Mouse (Mus musculus) neural tube, embryonic 11.5 days (tissue): Measurements from ENCODE around the gene Nckap1l. TPM values are rescaled to one million over a fixed set of nuclear protein-coding genes. Genes with fewer than 3 reads are reported as not detected.

Source experiments
- ATAC-seq: fragments of 200-750 bp; cut with Nextera tagmentation; 2 replicates; pipeline ENCODE4 v1.8.0; 2017; ENCODE audit warnings: moderate number of reproducible peaks, mild to moderate bottlenecking, moderate TSS enrichment, moderate library complexity; ENCODE audit not compliant: insufficient read depth, low FRiP score, low TSS enrichment
- DNase-seq: peaks from one replicate; pipeline ENCODE4 v3.0.0-alpha.2; 2015; ENCODE audit warnings: low spot score
- H3K27ac ChIP-seq: fragments of 300-500 bp; sonication (generic); 2 replicates; pipeline ENCODE4 v1.5.1; 2014; ENCODE audit warnings: low read depth, mild to moderate bottlenecking, low read length
- H3K27me3 ChIP-seq: fragments of 300-500 bp; sonication (generic); 2 replicates; pipeline ENCODE4 v1.6.1; 2014; ENCODE audit warnings: mild to moderate bottlenecking, low read length, mixed read lengths; ENCODE audit not compliant: control insufficient read depth, insufficient read depth
- H3K36me3 ChIP-seq: fragments of 300-500 bp; sonication (generic); 2 replicates; pipeline ENCODE4 v1.6.1; 2014; ENCODE audit warnings: mild to moderate bottlenecking, low read length, moderate library complexity, mixed read lengths; ENCODE audit not compliant: control insufficient read depth, insufficient read depth
- H3K4me1 ChIP-seq: fragments of 300-500 bp; sonication (generic); 2 replicates; pipeline ENCODE4 v1.6.1; 2014; ENCODE audit warnings: low read length, mixed read lengths; ENCODE audit not compliant: control insufficient read depth, insufficient read depth
- H3K4me2 ChIP-seq: fragments of 300-500 bp; sonication (generic); 2 replicates; pipeline ENCODE4 v1.6.1; 2014; ENCODE audit warnings: low read depth, mild to moderate bottlenecking, moderate library complexity
- H3K4me3 ChIP-seq: fragments of 300-500 bp; sonication (generic); 2 replicates; pipeline ENCODE4 v1.5.1; 2014; ENCODE audit warnings: low read depth, low read length
- H3K9ac ChIP-seq: fragments of 300-500 bp; sonication (generic); 2 replicates; pipeline ENCODE4 v1.6.1; 2014; ENCODE audit warnings: mild to moderate bottlenecking, low read length
- H3K9me3 ChIP-seq: fragments of 300-500 bp; sonication (generic); 2 replicates; pipeline ENCODE4 v1.6.1; 2016; ENCODE audit warnings: low read length; ENCODE audit not compliant: control insufficient read depth
- WGBS: fragments of 180-500 bp; shearing (Covaris S2); extraction: QIAGEN DNeasy Blood & Tissue Kit; methylation state at CpG from one replicate; pipeline ENCODE4 v1.1.7; 2014; 5-methylcytosine and 5-hydroxymethylcytosine counted together
- polyA plus RNA-seq: library from polyadenylated mRNA; unstranded; fragments of >200 nt; fragmentation: Nextera tagmentation; extraction: Ambion mirVana; gene quantifications from 2 replicates; pipeline ENCODE4 v1.2.1, GENCODE M21; 2014

Gene Nckap1l
- polyA plus RNA-seq, 1 experiment from 2014 or later, result 2.0 TPM

GRCm38 (mm10) chr15:103486658-103487057 is 33.1 kb downstream of the Nckap1l start:
- ATAC-seq, result no peak
- H3K4me3 ChIP-seq, result no peak overlapping the region
- 70% methylated on average over 1 of the region's 1 CpGs for WGBS

GRCm38 (mm10) chr15:103488336-103488735 is 34.7 kb downstream of the Nckap1l start:
- H3K4me2 ChIP-seq, result no peak overlapping the region
- no peak overlapping the region for H3K27ac ChIP-seq
- H3K36me3 ChIP-seq, result no peaks in the 10 kb centered on the region
- ATAC-seq, result no peak
- H3K9me3 ChIP-seq, result no peaks in the 10 kb centered on the region
- no peak overlapping the region for H3K9ac ChIP-seq
- no peaks in the 10 kb centered on the region for H3K27me3 ChIP-seq
- 69% methylated on average over 4 of the region's 4 CpGs for WGBS
- H3K4me1 ChIP-seq, result no peaks in the 10 kb centered on the region
- H3K4me3 ChIP-seq, result no peak overlapping the region
- DNase-seq, result no peak

More at GRCm38 (mm10) chr15:103486658-103487057, 33.1 kb downstream of the Nckap1l start:
- H3K27me3 ChIP-seq, result no peaks in the 10 kb centered on the region
- no peak overlapping the region for H3K9ac ChIP-seq
- H3K27ac ChIP-seq, result no peak overlapping the region
- no peaks in the 10 kb centered on the region for H3K4me1 ChIP-seq
- no peak for DNase-seq
- no peaks in the 10 kb centered on the region for H3K9me3 ChIP-seq
- no peak overlapping the region for H3K4me2 ChIP-seq
- H3K36me3 ChIP-seq, result no peaks in the 10 kb centered on the region

GRCm38 (mm10) chr15:103496204-103497140 is 42.9 kb downstream of the Nckap1l start:
- H3K27me3 ChIP-seq, result no peaks in the 10 kb centered on the region
- WGBS, result 59% methylated on average over 10 of the region's 10 CpGs
- no peak overlapping the region for H3K27ac ChIP-seq
- no peak for DNase-seq
- H3K4me3 ChIP-seq, result no peak overlapping the region
- ATAC-seq, result no peak
- no peak overlapping the region for H3K4me2 ChIP-seq
- no peaks in the 10 kb centered on the region for H3K9me3 ChIP-seq
- H3K9ac ChIP-seq, result no peak overlapping the region
- no peaks in the 10 kb centered on the region for H3K4me1 ChIP-seq
- H3K36me3 ChIP-seq, result no peaks in the 10 kb centered on the region

DNA sequence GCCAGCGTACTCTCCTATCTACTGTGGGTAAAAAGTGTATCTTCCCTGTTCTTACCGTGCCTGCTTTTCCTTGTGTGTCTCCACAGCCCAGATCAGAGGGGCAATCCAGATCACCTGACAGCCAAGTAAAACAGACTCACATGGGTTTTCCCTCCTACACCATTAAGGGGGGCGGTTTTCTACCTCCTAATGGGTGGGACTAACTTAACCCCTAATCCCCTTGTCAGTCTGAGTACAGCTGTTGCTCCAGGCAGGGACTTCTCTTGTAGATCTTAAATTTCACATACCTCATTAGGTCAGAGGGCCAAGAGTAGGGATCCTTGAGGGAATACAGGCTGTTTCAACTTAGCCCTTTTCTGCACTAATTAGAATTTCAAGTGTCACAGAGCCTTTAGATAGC is 44.6 kb downstream of the Nckap1l start:
- Histone ChIP-seq H3K4me3 (no peak overlapping the region), H3K4me1 (no peaks in the 10 kb centered on the region), H3K9me3 (no peaks in the 10 kb centered on the region), H3K27me3 (no peaks in the 10 kb centered on the region), H3K9ac (no peak overlapping the region), H3K27ac (no peak overlapping the region), H3K36me3 (no peaks in the 10 kb centered on the region), H3K4me2 (no peak overlapping the region)
- DNase-seq (no peak), ATAC-seq (no peak)
- 32% methylated on average over 3 of the region's 3 CpGs for WGBS

GRCm38 (mm10) chr15:103500723-103501122 is 47.1 kb downstream of the Nckap1l start:
- Histone ChIP-seq H3K27ac (no peak overlapping the region), H3K9ac (no peak overlapping the region), H3K9me3 (no peaks in the 10 kb centered on the region), H3K4me1 (0 out of 2 replicates have a peak, but pooled peaks cover 4% of the 10 kb centered on the region), H3K4me2 (no peak overlapping the region), H3K4me3 (no peak overlapping the region), H3K27me3 (0 out of 2 replicates have a peak, but pooled peaks cover 2% of the 10 kb centered on the region), H3K36me3 (no peaks in the 10 kb centered on the region)
- DNase-seq, result no peak
- no peak for ATAC-seq
- 48% methylated on average over 1 of the region's 1 CpGs for WGBS

GRCm38 (mm10) chr15:103501186-103501585 is 47.6 kb downstream of the Nckap1l start:
- 0 out of 2 replicates have a peak, but pooled peaks cover 2% of the 10 kb centered on the region for H3K27me3 ChIP-seq
- no peak overlapping the region for H3K27ac ChIP-seq
- WGBS, result 89% methylated on average over 2 of the region's 2 CpGs

DNA sequence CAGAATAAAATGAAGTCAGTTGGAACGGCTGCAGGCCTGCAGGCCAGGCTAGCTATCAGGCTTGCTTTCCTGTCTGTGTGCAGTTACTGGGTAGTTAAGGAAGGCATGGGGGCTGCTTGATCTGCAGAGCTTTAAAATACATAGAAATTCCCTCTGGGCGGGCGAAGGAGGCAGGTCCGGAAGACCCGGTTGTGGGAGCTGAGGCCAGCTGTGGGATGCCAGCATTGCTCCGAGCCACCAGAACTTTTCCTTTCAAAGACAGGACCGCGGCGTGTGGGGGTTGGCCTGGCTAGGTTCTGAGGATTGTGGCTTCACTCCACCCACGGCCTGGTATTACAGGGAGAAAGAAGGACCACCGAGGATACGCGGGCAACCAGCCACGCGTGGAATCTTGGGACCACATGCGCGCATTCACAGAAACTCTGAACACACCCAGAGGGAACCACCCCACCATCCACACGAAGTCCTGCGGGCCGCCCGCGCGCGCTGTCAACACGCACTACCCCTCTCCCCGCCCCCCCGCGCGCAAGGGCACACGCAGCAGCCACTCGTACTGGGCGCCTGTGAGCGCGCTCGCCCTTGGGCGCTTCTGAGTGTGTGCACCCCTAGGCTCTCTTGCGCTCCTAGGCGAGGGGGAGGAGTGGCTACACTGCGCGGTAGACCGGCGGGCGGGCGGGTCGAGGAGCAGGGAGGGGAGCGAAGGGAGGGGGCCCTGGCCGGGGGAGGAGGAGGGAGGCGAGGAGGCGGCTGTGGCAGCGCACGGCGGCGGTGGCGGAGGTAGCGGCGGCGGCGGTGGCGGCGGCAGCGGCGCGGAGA is 49.0 kb downstream of the Nckap1l start, which contains the start of gene Pde1b:
Gene Pde1b, plus strand, starts transcription at position 600 of the 816 bp plus-strand sequence.
- DNase-seq, result peak; percentile 77
- Histone ChIP-seq H3K9ac (peak within 1 kb of the TSS; percentile 72), H3K4me3 (peak within 1 kb of the TSS; percentile 58), H3K4me2 (peak within 1 kb of the TSS; percentile 93), H3K27ac (no peak within 1 kb of the TSS), H3K36me3 (no peaks in the 10 kb centered on the region), H3K4me1 (0 out of 2 replicates have a peak, but pooled peaks cover 4% of the 10 kb centered on the region), H3K9me3 (no peaks in the 10 kb centered on the region), H3K27me3 (0 out of 2 replicates have a peak, but pooled peaks cover 2% of the 10 kb centered on the region)
- WGBS, result under 1% methylated on average over 47 of the region's 63 CpGs
- ATAC-seq, result peak; percentile 86

More at GRCm38 (mm10) chr15:103501186-103501585, 47.6 kb downstream of the Nckap1l start:
- no peak overlapping the region for H3K4me3 ChIP-seq
- H3K4me2 ChIP-seq, result no peak overlapping the region
- H3K36me3 ChIP-seq, result no peaks in the 10 kb centered on the region
- 0 out of 2 replicates have a peak, but pooled peaks cover 4% of the 10 kb centered on the region for H3K4me1 ChIP-seq
- H3K9ac ChIP-seq, result no peak overlapping the region
- no peak for ATAC-seq
- no peak for DNase-seq
- no peaks in the 10 kb centered on the region for H3K9me3 ChIP-seq

- H3K9me3 ChIP-seq, result no peaks in the 10 kb centered on the region
- H3K27ac ChIP-seq, result no peak overlapping the region
- peak overlapping the region; percentile 58 for H3K4me3 ChIP-seq
- WGBS, result under 1% methylated on average over 15 of the region's 15 CpGs
- H3K36me3 ChIP-seq, result no peaks in the 10 kb centered on the region
- peak overlapping the region; percentile 93 for H3K4me2 ChIP-seq
- H3K9ac ChIP-seq, result peak overlapping the region; percentile 72
- DNase-seq, result no peak
- 0 out of 2 replicates have a peak, but pooled peaks cover 4% of the 10 kb centered on the region for H3K4me1 ChIP-seq
- ATAC-seq, result peak; percentile 75
- 0 out of 2 replicates have a peak, but pooled peaks cover 2% of the 10 kb centered on the region for H3K27me3 ChIP-seq
These were observed 49.6 kb downstream of the Nckap1l start for GRCm38 (mm10) chr15:103503251-103503600.
